Mouse (Mus musculus): ENCODE results near the gene Fbln2.

GRCm38 (mm10) chr6:91301839-91302238 lies 89.6 kb downstream of the Fbln2 start:
- no peak for TF ChIP-seq GATA2 (IDR thresholded peaks at IDR 0.05; ENCODE audit: borderline replicate concordance, low read depth, low read length)
- TF ChIP-seq CTCF (IDR thresholded peaks at IDR 0.05; ENCODE audit: low read depth, low read length), result no peak
- no peak for TF ChIP-seq GATA1 (IDR thresholded peaks at IDR 0.05; ENCODE audit: borderline replicate concordance, low read length)
- TF ChIP-seq TAL1 (conservative IDR thresholded peaks at IDR 0.05; ENCODE audit: low read depth, low read length), result no peak
